Mouse (Mus musculus): Measurements from ENCODE around the gene Heatr3. TPM values are rescaled to one million over a fixed set of nuclear protein-coding genes. Genes with fewer than 3 reads are reported as not detected.

The Heatr3 gene
- polyA plus RNA-seq, 1 experiment from 2014 or later, result 10.0 TPM

DNA sequence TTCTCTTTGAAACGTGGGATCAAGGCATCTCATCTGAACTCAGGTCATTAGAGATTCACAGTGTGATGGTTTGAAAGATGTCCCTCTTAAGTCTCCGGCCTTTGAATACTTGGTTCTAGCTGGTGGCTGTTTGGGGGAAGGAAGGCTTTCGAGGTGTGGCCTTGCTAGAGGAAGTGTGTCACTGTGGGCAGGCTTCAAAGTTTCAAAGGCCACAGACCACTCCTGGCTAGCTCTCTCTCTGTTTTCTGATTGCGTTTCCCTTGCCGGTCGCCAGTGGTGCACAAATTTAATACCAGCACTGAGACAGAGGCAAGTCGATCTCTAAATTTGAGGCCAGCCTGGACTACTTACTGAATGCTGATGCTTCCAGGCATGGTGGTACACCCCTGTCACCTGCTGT is 37.6 kb downstream of the Heatr3 start:
- no peak for TF ChIP-seq CTCF (IDR thresholded peaks at IDR 0.05; ENCODE audit: low read depth)
- H3K27ac ChIP-seq (ENCODE audit: low read depth, low read length), result no peak overlapping the region
- H3K9ac ChIP-seq (ENCODE audit: low read depth, low read length), result no peak overlapping the region
- no peaks in the 10 kb centered on the region for H3K4me1 ChIP-seq (replicated peaks; ENCODE audit: control insufficient read depth, insufficient read depth, low read length)
- no peak overlapping the region for H3K4me2 ChIP-seq (replicated peaks; ENCODE audit: low read depth)
- H3K36me3 ChIP-seq (ENCODE audit: control insufficient read depth, insufficient read depth), result peaks cover 5% of the 10 kb centered on the region
- 81% methylated on average over 7 of the region's 7 CpGs for WGBS
- H3K4me3 ChIP-seq (ENCODE audit: low read depth, low read length), result no peak overlapping the region
- no peaks in the 10 kb centered on the region for H3K27me3 ChIP-seq (replicated peaks; ENCODE audit: control insufficient read depth, insufficient read depth, low read length)
- no peak for ATAC-seq
- H3K9me3 ChIP-seq (ENCODE audit: control insufficient read depth), result no peaks in the 10 kb centered on the region

- Histone ChIP-seq H3K4me3 (ENCODE audit: low read depth, low read length) (no peak overlapping the region), H3K27ac (ENCODE audit: low read depth, low read length) (no peak overlapping the region), H3K36me3 (ENCODE audit: control insufficient read depth, insufficient read depth) (no peaks in the 10 kb centered on the region), H3K9ac (ENCODE audit: low read depth, low read length) (no peak overlapping the region), H3K4me2 (replicated peaks; ENCODE audit: low read depth) (no peak overlapping the region), H3K27me3 (replicated peaks; ENCODE audit: control insufficient read depth, insufficient read depth, low read length) (no peaks in the 10 kb centered on the region), H3K9me3 (ENCODE audit: control insufficient read depth) (no peaks in the 10 kb centered on the region), H3K4me1 (replicated peaks; ENCODE audit: control insufficient read depth, insufficient read depth, low read length) (no peaks in the 10 kb centered on the region)
- WGBS, result 88% methylated on average over 8 of the region's 8 CpGs
- TF ChIP-seq CTCF (IDR thresholded peaks at IDR 0.05; ENCODE audit: low read depth), result no peak
- no peak for ATAC-seq
Observed at GRCm38 (mm10) chr8:88177291-88177690, 39.6 kb downstream of the Heatr3 start.

- no peak overlapping the region for H3K4me2 ChIP-seq (replicated peaks; ENCODE audit: low read depth)
- H3K27ac ChIP-seq (ENCODE audit: low read depth, low read length), result no peak overlapping the region
- no peak for ATAC-seq
- 86% methylated on average over 2 of the region's 2 CpGs for WGBS
- no peaks in the 10 kb centered on the region for H3K36me3 ChIP-seq (ENCODE audit: control insufficient read depth, insufficient read depth)
- no peak overlapping the region for H3K9ac ChIP-seq (ENCODE audit: low read depth, low read length)
- no peaks in the 10 kb centered on the region for H3K27me3 ChIP-seq (replicated peaks; ENCODE audit: control insufficient read depth, insufficient read depth, low read length)
- H3K4me1 ChIP-seq (replicated peaks; ENCODE audit: control insufficient read depth, insufficient read depth, low read length), result no peaks in the 10 kb centered on the region
- no peak for TF ChIP-seq CTCF (IDR thresholded peaks at IDR 0.05; ENCODE audit: low read depth)
- no peaks in the 10 kb centered on the region for H3K9me3 ChIP-seq (ENCODE audit: control insufficient read depth)
- H3K4me3 ChIP-seq (ENCODE audit: low read depth, low read length), result no peak overlapping the region
Observed at GRCm38 (mm10) chr8:88183121-88183520, 45.5 kb downstream of the Heatr3 start.

DNA sequence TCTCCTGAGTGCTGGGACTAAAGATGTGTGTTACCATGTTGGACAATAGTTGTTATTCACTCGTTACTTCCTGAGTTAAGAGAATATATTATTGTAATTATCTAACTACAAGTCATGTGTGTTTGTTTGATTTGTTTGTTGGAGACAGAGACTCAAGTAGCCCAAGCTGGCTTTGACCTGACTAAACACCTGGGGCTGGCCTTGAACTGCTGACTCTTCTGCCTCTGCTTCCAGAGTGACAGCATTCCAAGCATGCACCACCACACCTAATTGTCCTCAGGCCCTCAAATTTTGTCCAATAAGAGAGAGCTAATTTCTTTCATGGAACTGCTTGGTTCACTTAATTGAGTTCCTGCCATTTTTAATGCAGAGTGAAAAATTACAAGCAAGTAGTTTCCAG is 47.3 kb downstream of the Heatr3 start:
- TF ChIP-seq CTCF (IDR thresholded peaks at IDR 0.05; ENCODE audit: low read depth), result no peak
- Histone ChIP-seq H3K9me3 (ENCODE audit: control insufficient read depth) (no peaks in the 10 kb centered on the region), H3K27me3 (replicated peaks; ENCODE audit: control insufficient read depth, insufficient read depth, low read length) (no peaks in the 10 kb centered on the region), H3K4me3 (ENCODE audit: low read depth, low read length) (no peak overlapping the region), H3K4me2 (replicated peaks; ENCODE audit: low read depth) (no peak overlapping the region), H3K9ac (ENCODE audit: low read depth, low read length) (no peak overlapping the region), H3K27ac (ENCODE audit: low read depth, low read length) (no peak overlapping the region), H3K36me3 (ENCODE audit: control insufficient read depth, insufficient read depth) (no peaks in the 10 kb centered on the region), H3K4me1 (replicated peaks; ENCODE audit: control insufficient read depth, insufficient read depth, low read length) (no peaks in the 10 kb centered on the region)
- WGBS, result 83% methylated on average over 1 of the region's 1 CpGs
- no peak for ATAC-seq

GRCm38 (mm10) chr8:88185716-88186115 is 48.1 kb downstream of the Heatr3 start:
- Histone ChIP-seq H3K9me3 (ENCODE audit: control insufficient read depth) (no peaks in the 10 kb centered on the region), H3K4me1 (replicated peaks; ENCODE audit: control insufficient read depth, insufficient read depth, low read length) (no peaks in the 10 kb centered on the region), H3K27me3 (replicated peaks; ENCODE audit: control insufficient read depth, insufficient read depth, low read length) (no peaks in the 10 kb centered on the region), H3K4me2 (replicated peaks; ENCODE audit: low read depth) (no peak overlapping the region), H3K9ac (ENCODE audit: low read depth, low read length) (no peak overlapping the region), H3K27ac (ENCODE audit: low read depth, low read length) (no peak overlapping the region), H3K36me3 (ENCODE audit: control insufficient read depth, insufficient read depth) (no peaks in the 10 kb centered on the region), H3K4me3 (ENCODE audit: low read depth, low read length) (no peak overlapping the region)
- 78% methylated on average over 6 of the region's 6 CpGs for WGBS
- no peak for TF ChIP-seq CTCF (IDR thresholded peaks at IDR 0.05; ENCODE audit: low read depth)
- no peak for ATAC-seq

- Histone ChIP-seq H3K9ac (ENCODE audit: low read depth, low read length) (no peak overlapping the region), H3K4me1 (replicated peaks; ENCODE audit: control insufficient read depth, insufficient read depth, low read length) (0 out of 2 replicates have a peak, but pooled peaks cover 8% of the 10 kb centered on the region), H3K36me3 (ENCODE audit: control insufficient read depth, insufficient read depth) (no peaks in the 10 kb centered on the region), H3K27me3 (replicated peaks; ENCODE audit: control insufficient read depth, insufficient read depth, low read length) (no peaks in the 10 kb centered on the region), H3K27ac (ENCODE audit: low read depth, low read length) (no peak overlapping the region), H3K4me3 (ENCODE audit: low read depth, low read length) (no peak overlapping the region), H3K9me3 (ENCODE audit: control insufficient read depth) (no peaks in the 10 kb centered on the region), H3K4me2 (replicated peaks; ENCODE audit: low read depth) (no peak overlapping the region)
- WGBS, result 40% methylated on average over 3 of the region's 3 CpGs
- TF ChIP-seq CTCF (IDR thresholded peaks at IDR 0.05; ENCODE audit: low read depth), result no peak
- ATAC-seq, result no peak
Observed at GRCm38 (mm10) chr8:88197328-88197727, 59.7 kb downstream of the Heatr3 start.

GRCm38 (mm10) chr8:88198551-88198944 is 60.9 kb downstream of the Heatr3 start:
- no peaks in the 10 kb centered on the region for H3K9me3 ChIP-seq (ENCODE audit: control insufficient read depth)
- peak overlapping the region; percentile 93 for H3K4me2 ChIP-seq (replicated peaks; ENCODE audit: low read depth)
- 0 out of 2 replicates have a peak, but pooled peaks cover 8% of the 10 kb centered on the region for H3K4me1 ChIP-seq (replicated peaks; ENCODE audit: control insufficient read depth, insufficient read depth, low read length)
- H3K4me3 ChIP-seq (ENCODE audit: low read depth, low read length), result peak overlapping the region; percentile 86
- no peaks in the 10 kb centered on the region for H3K36me3 ChIP-seq (ENCODE audit: control insufficient read depth, insufficient read depth)
- ATAC-seq, result no peak
- H3K27ac ChIP-seq (ENCODE audit: low read depth, low read length), result peak overlapping the region; percentile 96
- peak overlapping the region; percentile 86 for H3K9ac ChIP-seq (ENCODE audit: low read depth, low read length)
- no peak for TF ChIP-seq CTCF (IDR thresholded peaks at IDR 0.05; ENCODE audit: low read depth)
- under 1% methylated on average over 10 of the region's 10 CpGs for WGBS
- H3K27me3 ChIP-seq (replicated peaks; ENCODE audit: control insufficient read depth, insufficient read depth, low read length), result no peaks in the 10 kb centered on the region
